Mouse (Mus musculus) hindbrain, embryonic 15.5 days (tissue): ENCODE measurements around the gene Tpcn2. TPM values are rescaled to one million over a fixed set of nuclear protein-coding genes. Genes with fewer than 3 reads are reported as not detected.

Source experiments
- ATAC-seq: fragments of 200-750 bp; cut with Nextera tagmentation; 2 replicates; pipeline ENCODE4 v1.8.0; 2017; ENCODE audit warnings: low read depth, moderate number of reproducible peaks, moderate TSS enrichment; ENCODE audit not compliant: low FRiP score
- H3K27ac ChIP-seq: fragments of 300-500 bp; sonication (generic); replicated peaks from 2 replicates; pipeline ENCODE4 v1.5.1; 2015; ENCODE audit warnings: mild to moderate bottlenecking, inconsistent platforms
- H3K27me3 ChIP-seq: fragments of 300-500 bp; sonication (generic); 2 replicates; pipeline ENCODE4 v1.6.1; 2015; ENCODE audit warnings: control low read depth, inconsistent platforms
- H3K36me3 ChIP-seq: fragments of 300-500 bp; sonication (generic); 2 replicates; pipeline ENCODE4 v1.6.1; 2015; ENCODE audit warnings: control low read depth, inconsistent platforms
- H3K4me1 ChIP-seq: fragments of 300-500 bp; sonication (generic); replicated peaks from 2 replicates; pipeline ENCODE4 v1.6.1; 2015; ENCODE audit warnings: control low read depth, inconsistent platforms
- H3K4me2 ChIP-seq: fragments of 300-500 bp; sonication (generic); 2 replicates; pipeline ENCODE4 v1.6.1; 2015; ENCODE audit warnings: moderate library complexity, mild to moderate bottlenecking, inconsistent platforms
- H3K4me3 ChIP-seq: fragments of 300-500 bp; sonication (generic); 2 replicates; pipeline ENCODE4 v1.5.1; 2015; ENCODE audit warnings: mild to moderate bottlenecking, inconsistent platforms
- H3K9ac ChIP-seq: fragments of 300-500 bp; sonication (generic); 2 replicates; pipeline ENCODE4 v1.6.1; 2015; ENCODE audit warnings: inconsistent platforms
- H3K9me3 ChIP-seq: fragments of 300-500 bp; sonication (generic); 2 replicates; pipeline ENCODE4 v1.6.1; 2016; ENCODE audit warnings: control low read depth, inconsistent platforms
- WGBS: fragments of 180-500 bp; shearing (Covaris S2); methylation state at CpG from one replicate; pipeline ENCODE4 v1.1.7; 2015; 5-methylcytosine and 5-hydroxymethylcytosine counted together
- polyA plus RNA-seq: library from polyadenylated mRNA; unstranded; fragments of >200 nt; fragmentation: Nextera tagmentation; extraction: Ambion mirVana; gene quantifications from 2 replicates; pipeline ENCODE4 v1.2.1, GENCODE M21; 2015

The Tpcn2 gene
- polyA plus RNA-seq, 1 experiment from 2014 or later, result 3.7 TPM

GRCm38 (mm10) chr7:145137871-145138270, 145.9 kb downstream of the Tpcn2 start:
- Histone ChIP-seq H3K4me3 (no peak overlapping the region), H3K36me3 (no peaks in the 10 kb centered on the region), H3K9me3 (peaks cover 3% of the 10 kb centered on the region; the same call in 1 of the 2 replicates), H3K27me3 (no peaks in the 10 kb centered on the region), H3K4me2 (no peak overlapping the region), H3K27ac (no peak overlapping the region), H3K4me1 (no peaks in the 10 kb centered on the region), H3K9ac (no peak overlapping the region)
- no peak for ATAC-seq
- WGBS, result 92% methylated on average over 1 of the region's 1 CpGs

- no peaks in the 10 kb centered on the region for H3K36me3 ChIP-seq
- no peaks in the 10 kb centered on the region for H3K4me1 ChIP-seq
- H3K27me3 ChIP-seq, result no peaks in the 10 kb centered on the region
- H3K9me3 ChIP-seq, result peaks cover 3% of the 10 kb centered on the region; the same call in 1 of the 2 replicates
- no peak overlapping the region for H3K4me2 ChIP-seq
- H3K4me3 ChIP-seq, result no peak overlapping the region
- ATAC-seq, result no peak
- WGBS, result 93% methylated on average over 4 of the region's 4 CpGs
- no peak overlapping the region for H3K27ac ChIP-seq
- H3K9ac ChIP-seq, result no peak overlapping the region
Observed at GRCm38 (mm10) chr7:145136831-145137230, 147.0 kb downstream of the Tpcn2 start.

Other genes with a start within 250 kb of the Tpcn2 start
- not detected in 2 replicates for gene 1810010D01Rik, start 75.9 kb downstream of the Tpcn2 start, polyA plus RNA-seq
- 3.9 and 4.9 TPM in 2 replicates for gene Mrgprf, start 16.8 kb upstream of the Tpcn2 start, polyA plus RNA-seq
- 0.05 TPM in 1 of 2 replicates, not detected in the other for gene Mrgprd, start 30.8 kb upstream of the Tpcn2 start, polyA plus RNA-seq